Mouse (Mus musculus) macrophage (primary cell): ENCODE measurements at regions not wholly inside any gene's neighbourhood (a gene's known extent, or its start where the extent isn't known, plus 50 kb on each side); places are given as distances from the start of the nearest gene placed in this dataset.

Source experiments
- H3K27ac ChIP-seq: fragments of 350-480 bp; formaldehyde crosslinking; 2 replicates; pipeline ENCODE4 v1.9.0; 2021
- H3K36me3 ChIP-seq: fragments of 350-480 bp; formaldehyde crosslinking; 2 replicates; pipeline ENCODE4 v1.9.0; 2021; ENCODE audit errors: inconsistent target
- H3K4me3 ChIP-seq: fragments of 350-480 bp; formaldehyde crosslinking; 2 replicates; pipeline ENCODE4 v1.9.0; 2021; ENCODE audit errors: inconsistent target
- H3K79me2 ChIP-seq: fragments of 350-480 bp; formaldehyde crosslinking; 2 replicates; pipeline ENCODE4 v1.9.0; 2021; ENCODE audit errors: inconsistent target
- WGBS: methylation state at CpG from one replicate; pipeline ENCODE4 v1.1.7; 2026; ENCODE audit warnings: inconsistent platforms; ENCODE audit not compliant: missing documents; 5-methylcytosine and 5-hydroxymethylcytosine counted together

DNA sequence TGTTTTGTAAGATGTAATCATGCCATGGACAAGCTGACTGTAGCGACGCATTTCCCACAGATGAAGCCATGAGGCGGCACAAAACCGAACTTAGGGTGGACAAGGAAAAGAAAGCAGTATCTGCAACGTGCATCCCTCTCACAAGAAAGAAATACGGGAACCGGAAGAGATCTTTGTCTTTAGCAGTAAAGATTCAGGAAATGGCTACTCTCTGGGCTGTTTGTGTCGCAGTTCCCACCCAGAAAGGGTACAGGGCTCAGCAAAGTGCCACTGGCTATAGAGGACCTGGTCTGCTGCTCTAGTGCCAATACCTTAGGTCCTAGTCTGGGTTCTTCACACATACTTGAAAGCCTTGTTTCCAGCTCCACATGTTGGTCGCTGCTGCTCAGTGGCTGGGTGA is 131.1 kb upstream of the Mki67 start:
- Histone ChIP-seq H3K27ac (no peak overlapping the region), H3K79me2 (no peaks in the 10 kb centered on the region), H3K4me3 (no peak overlapping the region), H3K36me3 (no peaks in the 10 kb centered on the region)
- WGBS: 17% methylated on average over 9 of the region's 9 CpGs

DNA sequence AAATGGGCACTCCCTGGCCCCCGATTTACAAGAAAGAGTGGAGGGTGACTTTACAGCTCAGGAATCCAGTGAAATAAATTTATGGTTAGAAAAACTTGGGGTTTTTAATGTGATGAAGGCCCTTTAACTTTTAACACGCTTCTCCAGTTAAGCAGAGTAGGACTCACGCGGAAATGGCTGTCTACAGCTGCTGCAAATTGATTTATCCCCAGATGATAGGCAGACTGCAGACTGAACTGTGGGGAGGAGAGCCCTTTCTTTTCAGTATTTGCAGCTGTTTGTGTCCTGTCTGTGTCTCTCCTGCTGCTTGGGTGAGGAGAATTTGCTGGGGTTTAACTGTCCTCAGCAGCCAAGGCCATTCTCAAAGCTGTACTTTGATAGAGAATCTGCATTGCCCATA is 132.0 kb upstream of the Mki67 start:
- Histone ChIP-seq H3K79me2 (no peaks in the 10 kb centered on the region), H3K4me3 (no peak overlapping the region), H3K36me3 (no peaks in the 10 kb centered on the region), H3K27ac (no peak overlapping the region)
- WGBS: 74% methylated on average over 4 of the region's 4 CpGs

DNA sequence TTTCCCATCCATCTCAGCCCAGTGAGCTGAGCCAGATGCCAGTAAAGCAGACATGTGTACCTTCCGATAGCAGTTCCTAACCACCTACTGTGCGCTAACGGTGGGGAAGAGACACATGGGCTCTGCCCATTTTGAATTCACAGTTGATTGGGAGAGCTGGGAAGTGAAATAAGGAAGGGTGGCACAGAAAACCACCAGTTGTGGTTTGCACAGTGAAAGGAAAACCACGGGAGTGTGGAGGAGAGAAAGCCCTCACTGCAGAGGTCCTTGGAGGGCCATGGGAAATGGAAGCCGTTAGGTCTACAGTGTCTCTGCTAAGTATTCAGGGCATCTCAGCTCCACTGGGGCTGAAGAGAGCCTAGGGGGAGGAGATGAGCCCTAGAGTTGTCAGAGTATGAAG is 132.7 kb upstream of the Mki67 start:
- H3K36me3 ChIP-seq: no peaks in the 10 kb centered on the region
- no peak overlapping the region for H3K4me3 ChIP-seq
- WGBS: 45% methylated on average over 5 of the region's 5 CpGs
- no peaks in the 10 kb centered on the region for H3K79me2 ChIP-seq
- no peak overlapping the region for H3K27ac ChIP-seq

DNA sequence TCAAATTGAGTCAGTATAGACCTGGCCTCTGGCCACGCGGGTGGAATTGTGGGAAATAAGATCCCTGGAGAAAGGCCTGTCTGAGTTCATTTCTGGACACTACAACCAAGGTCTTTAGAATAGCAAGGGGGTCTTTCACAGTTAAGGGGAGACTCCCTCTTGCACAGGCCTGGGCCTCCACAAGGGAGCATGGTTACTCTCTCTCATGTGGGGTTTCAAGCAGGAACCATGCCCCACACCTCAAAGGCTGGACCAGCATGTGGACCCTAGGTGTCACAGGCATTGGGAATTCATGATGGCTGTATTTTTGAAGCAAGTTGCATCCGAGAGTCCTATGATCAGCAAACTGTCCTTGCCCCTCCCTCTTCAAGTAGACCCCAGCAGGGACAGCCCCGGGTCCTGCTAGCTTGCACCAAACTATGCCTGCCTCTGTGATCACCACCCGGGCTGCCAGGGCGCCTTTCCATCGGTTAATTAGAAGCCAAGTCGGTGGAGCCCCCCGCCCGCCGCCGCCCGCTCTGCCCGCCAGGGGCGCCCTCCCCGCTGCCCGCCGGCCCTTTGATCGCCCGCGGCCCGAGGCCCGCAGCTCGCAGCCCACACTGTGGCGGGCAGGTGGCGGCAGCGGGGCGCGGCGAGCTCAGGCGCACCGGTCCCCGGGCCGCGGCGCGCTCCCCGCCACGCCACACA is 137.1 kb upstream of the Mki67 start:
- Histone ChIP-seq H3K36me3 (no peaks in the 10 kb centered on the region), H3K79me2 (no peaks in the 10 kb centered on the region), H3K27ac (no peak overlapping the region), H3K4me3 (no peak overlapping the region)
- WGBS: 13% methylated on average over 29 of the region's 39 CpGs

DNA sequence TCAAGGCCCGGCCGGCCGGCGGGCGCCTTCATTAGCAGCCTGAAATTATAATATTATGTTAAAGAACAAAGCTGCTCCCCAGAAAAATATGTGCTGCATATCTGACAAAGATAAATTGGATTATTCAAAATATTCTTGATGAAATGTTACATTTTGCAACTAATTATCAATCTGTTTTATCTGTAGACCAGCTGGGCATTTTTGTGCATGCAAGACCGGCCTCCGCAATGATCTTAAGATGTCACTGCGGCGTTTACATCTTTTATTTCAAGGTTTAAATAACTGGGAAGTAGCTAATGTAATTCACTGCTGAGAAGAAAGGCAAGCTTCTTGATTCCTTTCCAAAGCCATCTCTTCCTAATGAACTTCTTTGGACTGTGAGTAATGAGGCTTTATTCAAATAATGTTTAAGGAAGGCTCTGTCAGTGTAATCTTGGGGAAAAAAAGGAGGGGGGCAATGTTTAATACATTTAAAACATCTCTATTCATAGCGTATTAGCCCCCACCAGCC is 137.7 kb upstream of the Mki67 start:
- 41% methylated on average over 9 of the region's 10 CpGs for WGBS
- H3K4me3 ChIP-seq: no peak overlapping the region

DNA sequence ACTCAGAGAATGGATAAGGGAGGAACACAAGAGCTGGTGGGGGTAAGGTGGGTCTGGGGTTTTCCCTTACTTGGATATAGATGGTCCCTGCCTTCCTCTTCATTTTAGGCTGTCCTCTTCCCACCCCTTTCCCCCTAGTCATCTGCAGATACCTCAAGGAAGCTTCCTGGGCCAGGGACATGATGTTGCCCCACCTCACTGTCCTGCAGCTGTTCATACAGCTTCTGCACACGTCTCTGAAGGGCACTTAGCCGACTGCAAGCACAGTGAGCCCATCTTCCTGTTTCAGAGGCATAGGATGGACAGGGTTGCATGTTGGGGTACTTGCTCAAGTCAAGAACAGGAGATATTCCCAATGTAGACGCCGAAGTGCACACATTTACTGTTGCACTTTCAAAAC is 144.1 kb upstream of the Mki67 start:
- no peak overlapping the region for H3K4me3 ChIP-seq
- no peaks in the 10 kb centered on the region for H3K79me2 ChIP-seq
- 61% methylated on average over 4 of the region's 4 CpGs for WGBS
- no peaks in the 10 kb centered on the region for H3K36me3 ChIP-seq
- no peak overlapping the region for H3K27ac ChIP-seq

More for the DNA sequence above, 137.7 kb upstream of the Mki67 start:
- no peak overlapping the region for H3K27ac ChIP-seq
- H3K79me2 ChIP-seq: no peaks in the 10 kb centered on the region
- H3K36me3 ChIP-seq: no peaks in the 10 kb centered on the region

DNA sequence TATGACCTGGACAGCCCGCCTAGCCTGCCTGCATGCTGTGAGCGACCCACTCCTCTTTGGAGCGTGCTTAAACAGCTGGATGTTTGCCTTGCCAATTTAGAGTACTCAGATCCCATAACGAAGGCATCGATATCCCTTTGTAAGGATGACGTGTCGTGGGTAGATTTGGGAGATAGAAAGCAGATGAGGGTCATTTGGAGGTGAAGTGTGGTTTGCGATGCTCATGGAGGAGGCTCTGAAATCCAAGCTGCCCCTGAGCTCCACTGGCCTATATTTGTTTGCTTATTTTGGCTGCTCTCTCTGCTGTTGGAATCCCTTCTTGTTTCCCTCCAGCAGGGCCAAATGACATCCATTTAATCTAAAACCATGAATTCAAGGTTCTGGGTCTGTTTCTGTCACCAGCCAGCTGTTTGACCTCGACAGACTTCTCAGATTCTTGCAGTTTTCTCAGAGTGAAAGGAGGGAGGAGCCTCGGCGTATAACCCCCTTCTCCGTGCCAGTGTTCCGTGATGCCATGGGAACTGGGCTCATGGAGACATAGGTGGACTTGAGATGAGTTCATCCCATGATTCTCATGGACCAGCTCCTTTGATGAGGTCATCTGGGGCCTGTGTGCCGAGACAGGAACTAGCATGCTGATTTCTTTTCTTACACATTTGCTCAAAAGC is 144.7 kb upstream of the Mki67 start:
- no peak overlapping the region for H3K4me3 ChIP-seq
- H3K79me2 ChIP-seq: no peaks in the 10 kb centered on the region
- no peaks in the 10 kb centered on the region for H3K36me3 ChIP-seq
- no peak overlapping the region for H3K27ac ChIP-seq
- 89% methylated on average over 14 of the region's 14 CpGs for WGBS

DNA sequence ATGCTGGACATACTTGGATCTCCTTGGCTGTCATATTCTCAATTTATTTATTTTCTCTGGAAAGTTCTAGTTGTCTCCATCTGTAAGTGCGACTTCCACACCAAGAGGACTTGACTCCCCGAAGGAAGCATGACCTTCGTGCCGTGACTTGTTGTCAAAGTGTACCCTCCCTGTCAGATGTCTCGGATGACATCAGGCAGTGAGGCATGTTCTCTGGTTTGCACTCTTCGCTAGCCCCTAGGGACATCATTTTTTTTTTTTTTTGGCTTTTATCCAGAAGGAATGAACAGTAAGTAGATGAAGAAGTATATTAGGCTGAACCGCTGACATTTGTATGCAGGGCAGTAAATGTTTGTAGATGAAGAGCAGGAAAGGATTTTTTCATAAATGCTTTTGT is 145.2 kb upstream of the Mki67 start:
- H3K36me3 ChIP-seq: no peaks in the 10 kb centered on the region
- WGBS: 95% methylated on average over 7 of the region's 7 CpGs
- H3K27ac ChIP-seq: no peak overlapping the region
- no peak overlapping the region for H3K4me3 ChIP-seq
- H3K79me2 ChIP-seq: no peaks in the 10 kb centered on the region

DNA sequence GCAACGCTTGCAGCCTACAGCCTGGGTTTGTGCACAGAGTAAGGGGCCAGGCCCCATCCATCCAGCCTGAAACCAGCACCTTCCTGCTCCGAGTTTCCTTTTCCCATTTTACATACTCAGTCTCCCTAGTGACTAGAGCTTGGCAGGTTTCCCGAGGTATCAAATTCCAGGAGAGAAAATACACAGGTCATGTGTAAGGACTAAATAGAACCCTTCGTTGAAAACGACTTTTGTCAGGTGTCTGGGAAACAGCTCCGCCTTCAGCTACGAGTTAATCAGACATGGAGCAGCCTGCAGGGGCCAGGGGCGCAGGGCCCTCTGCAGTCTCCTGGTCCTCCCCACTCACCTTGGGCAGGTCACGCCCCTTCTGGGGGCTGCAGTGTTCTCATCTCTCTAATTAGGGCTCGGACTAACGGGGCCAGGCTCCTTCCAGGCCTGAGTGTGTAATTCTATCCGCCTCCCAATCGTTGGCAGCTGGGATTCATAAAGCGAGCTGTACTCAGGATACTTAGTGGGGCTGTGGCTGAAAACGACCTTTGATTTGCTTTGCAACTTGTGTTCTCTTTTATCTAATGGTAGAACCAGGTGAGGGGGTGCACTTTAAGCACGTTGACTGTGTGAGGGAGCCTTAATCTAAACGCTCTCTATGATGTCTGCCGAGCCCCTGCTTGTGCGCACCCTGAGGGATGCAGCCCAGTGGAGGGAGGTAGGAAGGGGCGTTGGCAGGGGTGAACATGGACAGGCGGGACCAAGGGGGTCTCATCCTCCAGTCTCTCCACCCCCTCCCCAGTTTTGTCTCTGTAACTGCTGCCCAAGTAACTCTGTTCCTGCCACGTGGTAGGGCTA is 147.6 kb upstream of the Mki67 start:
- H3K36me3 ChIP-seq: no peaks in the 10 kb centered on the region
- no peak overlapping the region for H3K4me3 ChIP-seq
- no peak overlapping the region for H3K27ac ChIP-seq
- 84% methylated on average over 21 of the region's 22 CpGs for WGBS
- H3K79me2 ChIP-seq: no peaks in the 10 kb centered on the region

DNA sequence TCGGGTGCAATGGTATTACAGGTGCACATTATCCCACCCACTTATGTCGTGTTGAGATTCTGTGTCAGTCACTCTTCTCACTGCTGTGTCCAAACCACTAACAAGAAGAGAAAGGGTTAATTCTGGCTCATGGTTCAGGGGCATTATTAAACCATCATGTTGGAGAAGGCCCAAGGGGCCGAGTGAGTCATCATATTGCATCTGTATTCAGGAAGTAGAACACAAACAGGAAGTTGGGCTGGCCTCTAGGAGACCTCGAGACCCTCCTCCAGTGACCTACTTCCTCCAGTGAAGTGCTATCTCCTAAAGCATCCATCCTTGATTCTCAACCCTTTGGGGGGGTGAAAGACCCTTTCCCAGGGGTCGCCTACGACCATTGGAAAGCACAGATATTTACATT is 154.8 kb upstream of the Mki67 start:
- WGBS: 65% methylated on average over 6 of the region's 6 CpGs
- Histone ChIP-seq H3K4me3 (no peak overlapping the region), H3K36me3 (no peaks in the 10 kb centered on the region), H3K79me2 (no peaks in the 10 kb centered on the region), H3K27ac (no peak overlapping the region)

DNA sequence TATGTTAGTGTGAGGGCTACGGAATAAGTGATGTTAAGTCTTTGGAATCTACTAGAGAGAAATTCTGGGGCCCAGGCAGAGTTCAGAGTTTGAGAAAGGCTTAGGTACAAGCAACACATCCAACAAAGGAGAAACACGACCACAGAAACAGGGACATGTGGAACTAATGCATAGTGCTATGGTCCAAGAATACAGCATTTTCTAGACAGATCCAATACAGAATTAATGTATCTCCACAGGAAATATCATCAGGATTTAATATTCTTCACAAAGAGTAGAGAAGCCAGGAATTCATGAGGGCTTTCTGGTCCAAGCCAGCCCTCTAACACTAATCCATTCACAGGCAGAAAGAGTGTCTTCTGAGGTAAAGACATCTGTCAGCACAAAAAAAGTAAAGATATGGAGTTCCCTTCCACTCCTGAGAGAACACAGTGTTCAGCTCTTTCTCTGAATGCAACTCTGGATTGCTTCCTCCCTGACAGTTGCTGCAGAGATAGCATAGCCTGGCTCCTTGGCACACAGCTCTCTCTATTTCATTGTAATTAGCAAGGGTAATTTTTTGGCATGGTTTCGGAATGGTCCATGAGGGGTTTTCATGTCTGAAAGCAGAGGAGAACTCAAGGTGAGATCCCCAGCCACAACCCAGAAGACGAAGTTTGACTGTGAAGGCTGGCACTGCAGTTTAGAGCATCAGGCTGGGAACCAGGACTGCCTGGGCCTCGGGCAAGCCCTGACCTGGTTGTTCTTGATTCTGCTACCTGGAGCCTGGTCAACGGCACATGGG is 161.1 kb upstream of the Mki67 start:
- Histone ChIP-seq H3K4me3 (no peak overlapping the region), H3K79me2 (no peaks in the 10 kb centered on the region), H3K27ac (no peak overlapping the region), H3K36me3 (no peaks in the 10 kb centered on the region)
- 91% methylated on average over 6 of the region's 6 CpGs for WGBS

DNA sequence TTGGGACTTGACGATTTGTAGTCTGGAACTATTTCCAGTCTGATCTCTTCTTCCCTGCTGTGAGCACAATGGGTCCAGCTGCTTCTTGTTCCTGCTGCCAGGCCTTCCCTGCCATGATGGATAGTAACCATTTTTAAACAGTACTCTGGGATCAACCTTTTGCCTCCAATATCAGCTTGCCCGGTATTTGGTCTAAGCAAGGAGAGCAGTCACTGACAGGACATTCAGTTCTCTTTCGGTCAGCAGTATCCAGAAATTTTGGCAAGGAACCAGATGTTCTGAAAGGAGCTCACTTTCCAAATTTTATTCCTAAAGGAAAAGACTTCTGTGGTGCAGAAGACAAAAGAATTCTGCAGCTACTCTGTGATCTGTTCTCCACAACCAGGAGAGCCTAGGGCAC is 162.6 kb upstream of the Mki67 start:
- 100% methylated on average over 3 of the region's 3 CpGs for WGBS
- H3K79me2 ChIP-seq: no peaks in the 10 kb centered on the region
- H3K36me3 ChIP-seq: no peaks in the 10 kb centered on the region

DNA sequence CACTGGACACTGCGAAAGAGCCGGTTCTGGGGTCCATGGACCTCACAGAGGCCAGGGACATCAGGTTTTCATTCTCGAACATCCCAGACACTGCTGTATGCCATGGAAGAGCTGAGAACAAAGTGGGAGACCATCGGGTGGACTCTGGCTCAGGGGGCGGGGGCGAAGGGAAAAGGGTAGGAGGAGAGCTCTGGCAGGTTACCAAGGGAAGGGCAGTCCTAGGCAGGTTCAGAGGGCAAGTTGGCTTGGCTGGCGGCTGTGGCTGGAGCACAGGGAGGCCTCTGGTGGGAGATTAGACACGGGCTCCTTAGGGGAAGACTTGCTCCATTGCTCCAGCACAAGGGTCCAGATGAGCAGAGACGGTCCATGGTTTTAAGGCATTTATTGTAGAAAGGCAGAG is 164.3 kb upstream of the Mki67 start:
- H3K27ac ChIP-seq: no peak overlapping the region
- WGBS: 85% methylated on average over 9 of the region's 9 CpGs
- no peaks in the 10 kb centered on the region for H3K79me2 ChIP-seq
- no peak overlapping the region for H3K4me3 ChIP-seq
- H3K36me3 ChIP-seq: no peaks in the 10 kb centered on the region

More for the DNA sequence above, 162.6 kb upstream of the Mki67 start:
- no peak overlapping the region for H3K4me3 ChIP-seq
- no peak overlapping the region for H3K27ac ChIP-seq

DNA sequence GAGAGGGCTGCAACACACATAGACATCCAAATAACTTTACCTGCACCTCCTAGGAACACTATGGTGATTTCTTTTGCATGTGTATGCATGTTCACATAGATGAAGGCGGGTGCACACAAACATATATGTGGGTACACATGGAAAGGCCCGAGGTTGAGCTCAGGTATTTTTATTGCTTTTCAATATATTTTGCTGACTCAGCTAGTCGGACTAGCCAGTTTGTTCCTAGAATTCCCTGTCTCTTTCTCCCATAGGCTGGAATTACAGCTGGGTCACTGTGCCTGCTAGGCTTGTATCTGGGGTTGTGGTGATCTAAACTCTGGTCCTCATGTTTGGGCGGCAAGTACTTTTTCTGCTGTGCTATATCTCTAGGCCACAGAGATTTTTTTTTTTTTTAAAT is 166.1 kb upstream of the Mki67 start:
- no peak overlapping the region for H3K27ac ChIP-seq
- H3K79me2 ChIP-seq: no peaks in the 10 kb centered on the region
- WGBS: 88% methylated on average over 4 of the region's 4 CpGs
- no peak overlapping the region for H3K4me3 ChIP-seq
- no peaks in the 10 kb centered on the region for H3K36me3 ChIP-seq
